Mouse (Mus musculus) heart, adult 18-20 months (tissue): ENCODE results near the gene Sfta2. TPM values are rescaled to one million over a fixed set of nuclear protein-coding genes. Genes with fewer than 3 reads are reported as not detected.

Experiments
- DNase-seq, 2 experiments: peaks; one replicate each; pipeline ENCODE4 v3.0.0; 2021 to 2022; ENCODE audit warnings: mixed read lengths in 1 of 2
- total RNA-seq, 2 experiments: library from RNA; stranded (reverse); gene quantifications; 2 replicates each; pipeline ENCODE4 v1.2.3; 2021

The Sfta2 gene
- total RNA-seq, 2 experiments from 2014 or later, result not detected

GRCm38 (mm10) chr17:35673416-35674035 is 72.2 kb downstream of the Sfta2 start, which contains the start of gene Gtf2h4:
Gene Gtf2h4 (minus strand): TSS chr17:35673739.
- peak; percentile 95 to 96 for DNase-seq

- DNase-seq, result no peak
Observed at GRCm38 (mm10) chr17:35680591-35680990, 79.2 kb downstream of the Sfta2 start.

DNA sequence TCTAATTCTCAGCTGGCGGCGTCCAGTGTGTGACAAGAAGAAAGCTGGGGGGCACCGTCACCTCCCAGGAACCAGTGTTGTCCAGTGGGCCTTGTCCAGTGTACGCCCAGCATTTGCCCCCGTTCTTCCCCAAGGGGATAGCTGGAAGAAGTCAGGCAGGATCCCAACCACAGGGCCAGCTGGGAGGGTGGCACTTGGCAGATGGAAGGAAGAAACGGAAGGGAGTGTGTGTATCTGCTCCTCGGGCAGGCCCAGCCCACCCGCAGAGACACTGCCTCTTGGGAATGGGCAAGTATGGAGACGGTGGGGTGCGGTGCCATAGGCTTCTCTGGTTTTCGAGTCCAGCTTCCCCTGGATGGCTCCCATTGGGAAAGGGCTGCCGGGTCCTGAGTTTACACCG is 80.6 kb downstream of the Sfta2 start:
- DNase-seq, result no peak

DNA sequence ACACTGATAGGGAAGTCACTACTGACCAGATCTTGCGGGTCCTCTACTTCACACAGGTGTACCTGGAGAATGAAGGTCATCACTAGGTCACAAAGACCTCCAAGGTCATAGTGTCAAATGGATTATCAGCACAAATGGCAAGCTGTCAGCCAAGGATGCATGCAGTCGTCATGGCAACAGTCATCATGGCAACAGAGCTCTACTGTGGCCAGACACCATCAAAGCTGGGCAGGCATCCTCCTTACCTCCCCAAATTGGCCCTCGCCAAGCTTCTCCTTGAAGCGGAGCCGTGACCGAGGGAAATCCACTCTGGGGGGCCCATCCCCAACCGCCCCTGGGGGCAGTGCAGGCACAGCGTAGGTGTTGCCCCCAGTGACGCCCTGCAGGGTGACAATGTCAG is 83.7 kb downstream of the Sfta2 start:
- DNase-seq, result no peak

DNA sequence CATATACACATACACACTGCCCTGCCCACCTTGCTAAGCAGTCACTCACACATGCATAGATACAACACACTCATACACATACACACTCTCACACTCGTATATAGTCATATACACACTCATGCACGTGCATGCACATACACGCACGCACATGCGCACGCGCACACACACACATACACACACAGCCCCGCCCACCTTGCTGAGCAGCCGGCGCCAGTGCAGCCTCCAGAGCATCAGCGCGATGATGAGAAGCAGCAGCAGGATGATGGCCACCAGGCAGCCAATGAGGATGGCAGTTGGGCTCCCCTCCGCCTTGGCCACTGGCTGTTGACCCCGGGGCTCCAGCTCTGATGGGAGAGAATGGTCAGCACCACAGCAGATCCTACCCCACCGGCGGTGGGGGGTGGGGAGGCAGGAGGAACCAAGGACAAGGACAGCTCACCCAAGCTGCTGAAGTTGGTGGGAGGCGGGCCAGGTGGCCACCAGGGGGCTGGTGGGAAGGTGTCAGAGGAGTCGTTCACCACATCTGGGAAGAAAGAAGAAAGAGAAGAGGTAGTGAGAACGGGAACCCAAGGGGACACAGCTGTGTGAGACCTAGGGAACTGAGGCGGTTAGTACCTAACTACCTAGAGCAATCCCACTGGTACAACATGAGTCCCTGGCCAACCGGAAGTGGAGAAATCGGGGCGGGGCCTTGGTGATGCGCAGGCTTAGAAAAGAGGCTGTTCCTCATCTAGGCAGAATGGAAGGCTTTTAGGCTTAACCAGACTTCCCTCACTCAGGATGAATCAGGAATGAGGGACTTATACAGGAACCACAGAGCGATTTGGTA is 87.2 kb downstream of the Sfta2 start:
- no peak for DNase-seq

GRCm38 (mm10) chr17:35689936-35690645 is 88.7 kb downstream of the Sfta2 start:
- DNase-seq, result no peak

DNA sequence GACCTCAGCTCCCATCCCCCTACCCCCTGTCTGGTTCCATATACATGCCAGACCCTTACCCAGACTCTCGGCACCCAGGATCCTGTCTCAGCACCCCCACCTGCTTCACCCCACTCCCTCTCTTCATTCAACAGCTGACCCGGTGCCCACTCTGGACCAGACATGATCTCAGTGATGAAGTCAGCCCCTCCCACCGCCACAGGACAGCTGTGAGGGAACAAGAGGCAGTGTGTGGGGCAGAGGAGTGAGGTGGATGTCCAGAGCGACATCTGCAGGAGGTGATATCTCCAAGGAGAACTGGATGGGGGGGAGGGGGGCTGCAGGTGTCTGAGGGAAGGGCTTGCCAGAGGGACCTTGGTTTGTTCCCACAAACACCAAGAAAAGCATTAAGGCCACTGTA is 90.5 kb downstream of the Sfta2 start:
- DNase-seq, result no peak

GRCm38 (mm10) chr17:35692368-35692767 is 91.0 kb downstream of the Sfta2 start:
- no peak for DNase-seq

- no peak for DNase-seq
Observed at GRCm38 (mm10) chr17:35693906-35694305, 92.6 kb downstream of the Sfta2 start.

- peak in 1 of 2 experiments; percentile 21 for DNase-seq
Observed at GRCm38 (mm10) chr17:35695289-35695688, 93.9 kb downstream of the Sfta2 start.

- DNase-seq, result no peak
Observed at GRCm38 (mm10) chr17:35696691-35697090, 95.3 kb downstream of the Sfta2 start.

DNA sequence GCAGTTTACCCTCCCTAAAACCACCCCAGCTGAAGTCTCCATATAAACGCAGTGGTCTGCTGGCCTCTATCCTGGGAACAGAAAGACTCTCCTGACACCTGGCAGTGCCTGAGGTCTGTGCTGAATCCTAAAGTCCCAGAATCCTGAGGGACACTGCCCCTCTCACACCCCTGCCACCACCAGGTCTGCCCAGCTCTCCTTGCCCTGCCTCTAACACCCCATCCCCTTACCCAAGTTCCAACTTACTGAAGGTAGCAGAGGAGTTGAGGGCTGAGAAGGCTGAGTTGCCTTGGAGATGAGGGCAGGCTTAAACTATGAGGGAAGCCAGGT is 96.0 kb downstream of the Sfta2 start:
- DNase-seq, result no peak

DNA sequence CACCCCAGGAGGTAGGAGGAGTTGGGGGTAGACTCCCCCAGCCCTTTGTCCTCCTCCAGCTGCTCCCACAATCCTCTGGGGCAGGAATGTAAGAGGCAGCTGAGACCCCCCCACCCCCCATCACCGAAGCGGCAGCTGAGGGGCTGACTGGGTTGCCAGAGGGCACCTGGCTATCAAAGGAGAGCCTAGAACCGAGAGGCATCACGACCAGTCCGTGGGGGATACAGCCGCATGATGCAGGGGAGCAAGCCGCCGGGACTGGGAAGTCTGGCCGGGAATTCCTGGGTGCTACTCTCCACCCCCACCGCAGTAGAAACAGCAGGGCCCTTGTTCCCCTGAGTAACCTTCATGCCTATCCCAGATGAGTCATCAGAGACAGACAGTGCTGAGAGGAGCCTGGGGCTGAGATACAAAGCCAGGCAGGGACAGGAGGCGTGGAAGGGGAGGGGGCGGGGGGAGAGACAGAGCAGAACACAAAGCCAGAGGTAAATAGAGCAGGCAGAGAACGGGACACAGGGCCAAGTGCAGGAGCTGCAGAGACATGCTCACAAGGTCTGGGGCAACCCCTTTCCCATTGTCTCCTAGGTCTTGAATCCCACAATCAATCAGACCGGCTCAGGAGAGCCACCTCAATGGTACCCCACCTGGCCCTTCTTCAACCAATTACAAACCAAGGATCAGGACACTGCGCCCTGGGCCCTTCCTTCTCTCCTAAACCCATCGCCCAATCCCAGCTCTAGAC is 96.6 kb downstream of the Sfta2 start:
- peak; percentile 40 to 55 for DNase-seq

DNA sequence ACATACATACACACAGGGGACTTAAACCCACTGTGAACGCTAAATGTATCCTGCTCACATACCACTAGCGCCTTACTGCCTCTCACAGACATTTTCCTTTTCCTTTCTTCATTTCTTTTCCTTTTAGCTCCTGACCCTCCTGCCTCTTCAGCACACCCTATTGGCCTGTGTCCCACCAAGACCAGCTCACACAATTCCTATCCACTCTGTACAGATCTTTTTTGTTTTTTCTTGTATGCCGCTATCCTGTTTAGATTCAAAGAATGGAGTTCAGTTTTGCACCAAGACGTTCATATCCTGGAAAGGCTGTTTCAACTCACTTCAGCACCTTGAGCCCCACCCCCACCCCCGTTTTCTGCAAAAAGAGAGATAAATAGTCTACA is 97.1 kb downstream of the Sfta2 start:
- no peak for DNase-seq

DNA sequence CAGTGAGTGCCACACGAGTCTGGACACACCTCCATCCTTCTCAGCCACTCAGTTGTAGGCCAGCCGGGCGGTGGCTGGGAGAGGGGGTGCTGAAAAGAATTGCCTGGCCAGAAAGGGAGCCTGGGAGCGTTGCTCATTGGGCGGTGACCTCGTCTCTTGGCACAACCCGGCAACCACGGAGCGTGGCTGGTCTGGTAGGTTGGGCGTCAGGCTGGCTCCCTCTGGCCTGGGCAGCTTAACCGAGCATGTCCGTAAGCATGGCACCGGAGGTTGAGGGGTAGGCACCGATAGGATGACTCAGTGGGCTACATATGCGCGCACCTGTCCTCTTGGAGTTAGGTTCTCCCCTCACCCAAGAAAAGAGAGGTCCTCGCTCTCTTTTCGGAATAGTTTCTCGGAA is 98.6 kb downstream of the Sfta2 start:
- DNase-seq, result peak; percentile 82 to 91

Other genes with a start within 250 kb of the Sfta2 start
- 10 to 100 TPM; 18.7 to 54.0 TPM for gene H2-Q4, start 221.9 kb upstream of the Sfta2 start, total RNA-seq
- 10 to 100 TPM in 1 of 2 experiments, 1 to 10 TPM in 1; 6.8 to 30.2 TPM for gene H2-Q6, start 176.7 kb upstream of the Sfta2 start, total RNA-seq
- 10 to 100 TPM in 1 of 2 experiments, 1 to 10 TPM in 1; 7.4 to 21.5 TPM for gene H2-Q7, start 162.4 kb upstream of the Sfta2 start, total RNA-seq
- 1 to 10 TPM in 1 of 2 experiments, under 1 TPM in 1; 0.62 to 2.2 TPM for gene H2-Q10, start 131.5 kb upstream of the Sfta2 start, total RNA-seq
- gene Pou5f1, start 95.5 kb upstream of the Sfta2 start, total RNA-seq, result not detected
- gene Tcf19, start 84.7 kb upstream of the Sfta2 start, total RNA-seq, result 1 to 10 TPM; 1.5 to 2.1 TPM
- gene Cchcr1, start 84.4 kb upstream of the Sfta2 start, total RNA-seq, result 1 to 10 TPM; 1.9 to 4.0 TPM
- not detected for gene Psors1c2, start 68.3 kb upstream of the Sfta2 start, total RNA-seq
- gene Cdsn, start 49.4 kb upstream of the Sfta2 start, total RNA-seq, result under 1 TPM; 0.27 to 0.28 TPM
- not detected for gene 2300002M23Rik, start 34.1 kb upstream of the Sfta2 start, total RNA-seq
- gene Gm9573, start 25.1 kb downstream of the Sfta2 start, total RNA-seq, result not detected
- not detected for gene Mucl3, start 42.1 kb downstream of the Sfta2 start, total RNA-seq
- gene Vars2, start 66.0 kb downstream of the Sfta2 start, total RNA-seq, result 10 to 100 TPM; 27.6 to 28.9 TPM
- gene Gtf2h4, start 72.2 kb downstream of the Sfta2 start, total RNA-seq, result 10 to 100 TPM; 21.3 to 23.5 TPM
- 10 to 100 TPM; 21.7 to 24.0 TPM for gene Ddr1, start 103.1 kb downstream of the Sfta2 start, total RNA-seq
- gene Ier3, start 220.1 kb downstream of the Sfta2 start, total RNA-seq, result 10 to 100 TPM; 20.2 to 25.6 TPM
- 100 to 1,000 TPM; 146 to 154 TPM for gene Flot1, start 221.7 kb downstream of the Sfta2 start, total RNA-seq
- gene Tubb5, start 236.8 kb downstream of the Sfta2 start, total RNA-seq, result 10 to 100 TPM; 89.4 to 92.2 TPM
- gene Mdc1, start 240.0 kb downstream of the Sfta2 start, total RNA-seq, result 10 to 100 TPM; 13.3 to 17.8 TPM